Comparison of ENCODE assay signal across 20 mouse cellular contexts in the genomic region with DNA sequence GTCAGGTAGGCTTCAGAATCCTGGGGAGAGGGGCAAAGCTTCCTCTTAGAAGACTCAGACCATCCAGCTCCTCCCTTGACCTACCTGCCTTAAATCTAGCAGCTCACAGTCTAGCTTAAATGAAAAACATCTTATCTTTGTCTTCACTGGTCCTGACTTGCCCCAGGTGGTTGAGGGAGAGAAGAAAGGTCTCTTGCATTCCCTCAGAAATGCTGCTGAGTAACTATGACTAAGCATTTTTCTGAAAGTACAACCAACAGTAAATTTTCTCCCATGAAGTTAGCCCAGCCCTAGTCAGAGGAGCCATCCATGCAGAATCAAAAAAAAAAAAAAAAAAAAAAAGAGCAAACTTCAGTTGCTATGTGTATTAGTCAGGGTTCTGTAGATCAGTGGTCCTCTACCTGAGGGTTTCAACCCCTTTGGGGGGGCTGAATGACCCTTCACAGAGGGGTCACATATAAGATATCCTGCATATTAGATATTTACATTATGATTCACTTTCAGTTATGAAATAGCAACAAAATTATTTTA.
"Had no signal": no experiment of that assay in that cellular context is flagged by ENCODE, and none has a peak within 500 bp of the region (broad histone marks: within the 10 kb centered on the region; RNA-seq: fewer than 3 reads in every experiment).

No protein-coding gene starts in this region.

- H3K9me3 ChIP-seq: kidney, embryonic 15.5 days; limb, embryonic 12.5 days; limb, embryonic 15.5 days; midbrain, embryonic 12.5 days; midbrain, embryonic 15.5 days; neural tube, embryonic 12.5 days; stomach, embryonic 15.5 days had no signal

- H3K9ac ChIP-seq: kidney, embryonic 15.5 days; limb, embryonic 12.5 days; limb, embryonic 15.5 days; liver, embryonic 14.5 days; liver, postnatal 0 days; lung, embryonic 14.5 days; midbrain, embryonic 12.5 days; midbrain, embryonic 15.5 days; neural tube, embryonic 12.5 days; stomach, embryonic 15.5 days had no signal

- H3K4me1 ChIP-seq: kidney, embryonic 15.5 days; limb, embryonic 15.5 days; midbrain, embryonic 12.5 days; midbrain, embryonic 15.5 days; neural tube, embryonic 12.5 days; stomach, embryonic 15.5 days had no signal

- H3K4me3 ChIP-seq: kidney, embryonic 15.5 days; limb, embryonic 12.5 days; limb, embryonic 15.5 days; midbrain, embryonic 12.5 days; midbrain, embryonic 15.5 days; neural tube, embryonic 12.5 days; stomach, embryonic 15.5 days had no signal

- H3K36me3 ChIP-seq: kidney, embryonic 15.5 days; limb, embryonic 12.5 days; limb, embryonic 15.5 days; midbrain, embryonic 12.5 days; midbrain, embryonic 15.5 days; neural tube, embryonic 12.5 days; stomach, embryonic 15.5 days had no signal

- H3K4me2 ChIP-seq: kidney, embryonic 15.5 days; limb, embryonic 12.5 days; limb, embryonic 15.5 days; liver, embryonic 11.5 days; lung, embryonic 14.5 days; midbrain, embryonic 12.5 days; midbrain, embryonic 15.5 days; neural tube, embryonic 12.5 days; stomach, embryonic 15.5 days had no signal

- DNase-seq: kidney, postnatal 10 days; kidney, postnatal 4 days; left cerebral cortex, postnatal 4 days; liver, postnatal 0 days; lung, embryonic 14.5 days; retina, postnatal 1 day; right cerebral cortex, postnatal 25 days; spleen, adult 18-20 months; thymus, postnatal 25 days had no signal

- H3K27ac ChIP-seq: kidney, embryonic 15.5 days; limb, embryonic 12.5 days; limb, embryonic 15.5 days; liver, embryonic 14.5 days; macrophage; midbrain, embryonic 12.5 days; midbrain, embryonic 15.5 days; neural tube, embryonic 12.5 days; stomach, embryonic 15.5 days had no signal

- ATAC-seq: liver, postnatal 0 days; lung, postnatal 0 days; midbrain, embryonic 15.5 days had no signal

- H3K27me3 ChIP-seq: kidney, embryonic 15.5 days; limb, embryonic 12.5 days; limb, embryonic 15.5 days; midbrain, embryonic 12.5 days; midbrain, embryonic 15.5 days; neural tube, embryonic 12.5 days; stomach, embryonic 15.5 days had no signal
